Mouse (Mus musculus): ENCODE measurements around the gene Sdhaf3. TPM values are rescaled to one million over a fixed set of nuclear protein-coding genes. Genes with fewer than 3 reads are reported as not detected.

Gene Sdhaf3
- polyA plus RNA-seq, 1 experiment = 0.22 TPM

- TF ChIP-seq POLR2A (IDR thresholded peaks at IDR 0.05; ENCODE audit: low read depth, low read length) = no peak
- no peak for TF ChIP-seq CTCF (IDR thresholded peaks at IDR 0.05; ENCODE audit: extremely low read depth, insufficient read depth, insufficient read length, insufficient replicate concordance)
- Histone ChIP-seq H3K4me1 (ENCODE audit: control insufficient read depth, insufficient read depth, insufficient read length) (no peaks in the 10 kb centered on the region), H3K27ac (ENCODE audit: insufficient read depth, low read length) (no peak overlapping the region), H3K27me3 (ENCODE audit: control insufficient read depth, insufficient read depth, low read length) (no peaks in the 10 kb centered on the region), H3K36me3 (ENCODE audit: control insufficient read depth, insufficient read depth, low read length) (no peaks in the 10 kb centered on the region), H3K4me3 (ENCODE audit: extremely low read depth, insufficient read depth, insufficient read length) (no peak overlapping the region)
- WGBS = 79% methylated on average over 4 of the region's 4 CpGs
- DNase-seq (ENCODE audit: low read depth in 1 of 2, low spot score in 2 of 2) = no peak
These were observed 41.6 kb downstream of the Sdhaf3 start for GRCm38 (mm10) chr6:6997226-6997946.

- TF ChIP-seq POLR2A (IDR thresholded peaks at IDR 0.05; ENCODE audit: low read depth, low read length) (no peak), CTCF (IDR thresholded peaks at IDR 0.05; ENCODE audit: extremely low read depth, insufficient read depth, insufficient read length, insufficient replicate concordance) (no peak)
- no peak for DNase-seq (ENCODE audit: low read depth in 1 of 2, low spot score in 2 of 2)
- 85% methylated on average over 1 of the region's 1 CpGs for WGBS
- no peaks in the 10 kb centered on the region for H3K27me3 ChIP-seq (ENCODE audit: control insufficient read depth, insufficient read depth, low read length)
- H3K4me1 ChIP-seq (ENCODE audit: control insufficient read depth, insufficient read depth, insufficient read length) = no peaks in the 10 kb centered on the region
- H3K4me3 ChIP-seq (ENCODE audit: extremely low read depth, insufficient read depth, insufficient read length) = no peak overlapping the region
- no peaks in the 10 kb centered on the region for H3K36me3 ChIP-seq (ENCODE audit: control insufficient read depth, insufficient read depth, low read length)
- H3K27ac ChIP-seq (ENCODE audit: insufficient read depth, low read length) = no peak overlapping the region
These were observed 42.2 kb downstream of the Sdhaf3 start for GRCm38 (mm10) chr6:6997956-6998355.

- DNase-seq (ENCODE audit: low read depth in 1 of 2, low spot score in 2 of 2) = no peak
- WGBS = 96% methylated on average over 3 of the region's 3 CpGs
- no peak overlapping the region for H3K27ac ChIP-seq (ENCODE audit: insufficient read depth, low read length)
These were observed 43.2 kb downstream of the Sdhaf3 start for GRCm38 (mm10) chr6:6999015-6999414.

DNA sequence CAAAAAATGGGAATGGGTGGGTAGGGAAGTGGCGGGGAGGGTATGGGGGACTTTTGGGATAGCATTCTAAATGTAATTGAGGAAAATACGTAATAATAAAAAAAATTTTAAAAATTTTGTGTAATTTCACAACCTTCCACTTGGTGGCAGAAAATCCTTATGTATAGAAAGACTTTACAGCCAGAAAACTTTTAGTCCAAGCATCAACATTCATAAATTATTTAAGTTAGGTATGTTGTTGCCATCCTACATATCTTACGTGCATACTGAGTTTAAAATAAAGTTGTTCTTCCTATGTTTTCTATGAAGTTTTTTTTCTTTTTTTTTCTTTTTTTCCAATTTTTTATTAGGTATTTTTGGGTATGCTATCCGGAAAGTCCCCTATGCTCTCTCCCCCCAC, 47.3 kb downstream of the Sdhaf3 start:
- TF ChIP-seq CTCF (IDR thresholded peaks at IDR 0.05; ENCODE audit: extremely low read depth, insufficient read depth, insufficient read length, insufficient replicate concordance) = no peak
- no peak for TF ChIP-seq POLR2A (IDR thresholded peaks at IDR 0.05; ENCODE audit: low read depth, low read length)
- 81% methylated on average over 4 of the region's 4 CpGs for WGBS
- no peaks in the 10 kb centered on the region for H3K4me1 ChIP-seq (ENCODE audit: control insufficient read depth, insufficient read depth, insufficient read length)
- H3K27me3 ChIP-seq (ENCODE audit: control insufficient read depth, insufficient read depth, low read length) = no peaks in the 10 kb centered on the region
- H3K36me3 ChIP-seq (ENCODE audit: control insufficient read depth, insufficient read depth, low read length) = no peaks in the 10 kb centered on the region
- H3K27ac ChIP-seq (ENCODE audit: insufficient read depth, low read length) = no peak overlapping the region
- DNase-seq (ENCODE audit: low read depth in 1 of 2, low spot score in 2 of 2) = no peak
- H3K4me3 ChIP-seq (ENCODE audit: extremely low read depth, insufficient read depth, insufficient read length) = no peak overlapping the region

More at GRCm38 (mm10) chr6:6999015-6999414, 43.2 kb downstream of the Sdhaf3 start:
- Histone ChIP-seq H3K27me3 (ENCODE audit: control insufficient read depth, insufficient read depth, low read length) (no peaks in the 10 kb centered on the region), H3K36me3 (ENCODE audit: control insufficient read depth, insufficient read depth, low read length) (no peaks in the 10 kb centered on the region), H3K4me3 (ENCODE audit: extremely low read depth, insufficient read depth, insufficient read length) (no peak overlapping the region), H3K4me1 (ENCODE audit: control insufficient read depth, insufficient read depth, insufficient read length) (no peaks in the 10 kb centered on the region)
- TF ChIP-seq CTCF (IDR thresholded peaks at IDR 0.05; ENCODE audit: extremely low read depth, insufficient read depth, insufficient read length, insufficient replicate concordance) = no peak
- TF ChIP-seq POLR2A (IDR thresholded peaks at IDR 0.05; ENCODE audit: low read depth, low read length) = no peak

- Histone ChIP-seq H3K27me3 (ENCODE audit: control insufficient read depth, insufficient read depth, low read length) (no peaks in the 10 kb centered on the region), H3K4me3 (ENCODE audit: extremely low read depth, insufficient read depth, insufficient read length) (no peak overlapping the region), H3K36me3 (ENCODE audit: control insufficient read depth, insufficient read depth, low read length) (no peaks in the 10 kb centered on the region), H3K27ac (ENCODE audit: insufficient read depth, low read length) (no peak overlapping the region), H3K4me1 (ENCODE audit: control insufficient read depth, insufficient read depth, insufficient read length) (no peaks in the 10 kb centered on the region)
- no peak for DNase-seq (ENCODE audit: low read depth in 1 of 2, low spot score in 2 of 2)
- TF ChIP-seq POLR2A (IDR thresholded peaks at IDR 0.05; ENCODE audit: low read depth, low read length) (no peak), CTCF (IDR thresholded peaks at IDR 0.05; ENCODE audit: extremely low read depth, insufficient read depth, insufficient read length, insufficient replicate concordance) (no peak)
- WGBS = 67% methylated on average over 2 of the region's 2 CpGs
These were observed 48.2 kb downstream of the Sdhaf3 start for GRCm38 (mm10) chr6:7004005-7004404.

DNA sequence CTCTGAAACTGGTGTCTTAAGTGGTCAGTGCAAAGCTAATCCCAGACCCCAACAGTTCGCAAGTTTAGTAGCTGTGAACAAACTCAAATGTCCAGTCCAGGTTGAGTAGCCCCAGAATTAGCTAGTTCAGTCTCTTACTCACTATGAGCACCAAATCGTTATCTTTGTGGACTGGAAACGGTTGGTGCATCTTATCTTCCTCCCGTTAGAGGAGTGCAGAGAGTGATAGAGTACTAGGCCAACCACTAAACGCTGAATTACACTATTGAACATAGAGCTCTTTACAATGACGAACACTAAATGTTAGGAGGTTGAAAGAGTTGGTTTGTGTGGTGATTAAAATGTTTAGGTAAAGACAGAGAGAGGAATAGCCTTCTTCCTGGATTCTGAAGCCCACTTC, 82.3 kb downstream of the Sdhaf3 start:
- H3K27me3 ChIP-seq (ENCODE audit: control insufficient read depth, insufficient read depth, low read length) = no peaks in the 10 kb centered on the region
- H3K4me1 ChIP-seq (ENCODE audit: control insufficient read depth, insufficient read depth, insufficient read length) = no peaks in the 10 kb centered on the region
- H3K36me3 ChIP-seq (ENCODE audit: control insufficient read depth, insufficient read depth, low read length) = peaks cover 2% of the 10 kb centered on the region; the same call in 1 of the 2 replicates
- TF ChIP-seq CTCF (IDR thresholded peaks at IDR 0.05; ENCODE audit: extremely low read depth, insufficient read depth, insufficient read length, insufficient replicate concordance) = no peak
- TF ChIP-seq POLR2A (IDR thresholded peaks at IDR 0.05; ENCODE audit: low read depth, low read length) = no peak
- no peak overlapping the region for H3K4me3 ChIP-seq (ENCODE audit: extremely low read depth, insufficient read depth, insufficient read length)
- DNase-seq (ENCODE audit: low read depth in 1 of 2, low spot score in 2 of 2) = no peak
- WGBS = 91% methylated on average over 6 of the region's 6 CpGs
- no peak overlapping the region for H3K27ac ChIP-seq (ENCODE audit: insufficient read depth, low read length)

DNA sequence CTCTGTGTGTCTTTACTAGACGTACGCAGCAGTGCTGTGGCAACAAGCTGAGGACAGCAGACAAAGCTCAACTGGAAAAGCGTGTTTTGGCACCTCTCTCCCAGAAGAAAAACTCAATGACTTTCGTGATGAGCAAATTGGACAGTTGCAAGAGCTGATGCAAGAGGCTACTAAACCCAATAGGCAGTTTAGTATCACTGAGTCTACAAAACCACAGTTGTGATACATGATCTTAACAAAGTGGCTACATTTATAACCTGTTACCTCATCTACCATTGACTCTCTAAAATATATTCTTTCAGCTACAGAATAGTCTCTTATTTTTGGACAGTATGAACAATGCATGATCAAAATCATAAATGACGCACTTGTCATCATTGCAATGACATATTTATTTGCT, 83.0 kb downstream of the Sdhaf3 start:
- TF ChIP-seq POLR2A (IDR thresholded peaks at IDR 0.05; ENCODE audit: low read depth, low read length) (no peak), CTCF (IDR thresholded peaks at IDR 0.05; ENCODE audit: extremely low read depth, insufficient read depth, insufficient read length, insufficient replicate concordance) (no peak)
- H3K4me1 ChIP-seq (ENCODE audit: control insufficient read depth, insufficient read depth, insufficient read length) = no peaks in the 10 kb centered on the region
- H3K27me3 ChIP-seq (ENCODE audit: control insufficient read depth, insufficient read depth, low read length) = no peaks in the 10 kb centered on the region
- 92% methylated on average over 5 of the region's 5 CpGs for WGBS
- DNase-seq (ENCODE audit: low read depth in 1 of 2, low spot score in 2 of 2) = no peak
- no peak overlapping the region for H3K4me3 ChIP-seq (ENCODE audit: extremely low read depth, insufficient read depth, insufficient read length)
- H3K36me3 ChIP-seq (ENCODE audit: control insufficient read depth, insufficient read depth, low read length) = peaks cover 2% of the 10 kb centered on the region; the same call in 1 of the 2 replicates
- H3K27ac ChIP-seq (ENCODE audit: insufficient read depth, low read length) = no peak overlapping the region
